Comparison of ENCODE assay signal across 8 mouse cellular contexts in genomic region chr2:61593871-61594304, GRCm38 (mm10). TPM values are rescaled to one million over a fixed set of nuclear protein-coding genes. Genes with fewer than 3 reads are reported as not detected.
DNase-seq lines count a peak whose midpoint lies in the region; ATAC-seq and TF ChIP-seq lines count a peak whose summit lies in the region.

No protein-coding gene starts in this region.

- peak; percentile 5 for DNase-seq in cerebellum, adult 9-10 months
- DNase-seq in cerebellum, adult 9-11 months: no peak
- peak; percentile 35 for DNase-seq in embryonic facial prominence, embryonic 14.5 days (ENCODE audit: low spot score)
- no peak for DNase-seq in limb, embryonic 10.5 days (ENCODE audit: low spot score)
- no peak for DNase-seq in urinary bladder, postnatal 10 days (ENCODE audit: low spot score)
- no peak for DNase-seq in right cerebral cortex, postnatal 25 days

- H3K9ac ChIP-seq in embryonic facial prominence, embryonic 14.5 days (ENCODE audit: low read depth, low read length): peak overlapping the region; percentile 75

- peak overlapping the region; percentile 78 for H3K27ac ChIP-seq in embryonic facial prominence, embryonic 14.5 days (replicated peaks; ENCODE audit: low read depth, low read length)
- peak overlapping the region; percentile 88 for H3K27ac ChIP-seq in limb, embryonic 10.5 days

- peak overlapping the region; percentile 73 for H3K4me2 ChIP-seq in embryonic facial prominence, embryonic 14.5 days (ENCODE audit: low read depth, low read length)
- peak overlapping the region; percentile 73 for H3K4me2 ChIP-seq in myocyte (ENCODE audit: low read depth)

- H3K9me3 ChIP-seq in embryonic facial prominence, embryonic 14.5 days (ENCODE audit: control insufficient read depth, low read length): no peaks in the 10 kb centered on the region
- no peaks in the 10 kb centered on the region for H3K9me3 ChIP-seq in limb, embryonic 10.5 days (replicated peaks)

- peaks cover 54% of the 10 kb centered on the region for H3K79me2 ChIP-seq in myocyte (ENCODE audit: control insufficient read depth, insufficient read depth)

- peak overlapping the region; percentile 61 for H3K4me3 ChIP-seq in embryonic facial prominence, embryonic 14.5 days (ENCODE audit: low read depth, low read length)
- peak overlapping the region; percentile 79 for H3K4me3 ChIP-seq in limb, embryonic 10.5 days
- peak overlapping the region; percentile 70 for H3K4me3 ChIP-seq in myocyte

- no peaks in the 10 kb centered on the region for H3K4me1 ChIP-seq in embryonic facial prominence, embryonic 14.5 days (ENCODE audit: control insufficient read depth, insufficient read depth, low read length)
- peaks cover 9% of the 10 kb centered on the region; the same call in 1 of the 2 replicates for H3K4me1 ChIP-seq in limb, embryonic 10.5 days

- H3K36me3 ChIP-seq in embryonic facial prominence, embryonic 14.5 days (ENCODE audit: control insufficient read depth, insufficient read depth, low read length): no peaks in the 10 kb centered on the region
- no peaks in the 10 kb centered on the region for H3K36me3 ChIP-seq in limb, embryonic 10.5 days
- no peaks in the 10 kb centered on the region for H3K36me3 ChIP-seq in myocyte (ENCODE audit: control insufficient read depth, insufficient read depth)

- peak overlapping the region; percentile 89 for H3ac ChIP-seq in myocyte (ENCODE audit: control insufficient read depth, insufficient read length)

- WGBS in embryonic facial prominence, embryonic 14.5 days: 1% methylated on average over 12 of the region's 12 CpGs
- WGBS in limb, embryonic 10.5 days: 3% methylated on average over 12 of the region's 12 CpGs

- no peaks in the 10 kb centered on the region for H3K27me3 ChIP-seq in embryonic facial prominence, embryonic 14.5 days (replicated peaks; ENCODE audit: control insufficient read depth, insufficient read depth, low read length)
- no peaks in the 10 kb centered on the region for H3K27me3 ChIP-seq in limb, embryonic 10.5 days (ENCODE audit: low read depth, poor library complexity, severe bottlenecking)
- no peaks in the 10 kb centered on the region for H3K27me3 ChIP-seq in myocyte (ENCODE audit: control insufficient read depth, insufficient read depth, insufficient read length)

- ATAC-seq in CD4-positive, CD25-positive, alpha-beta regulatory T cell, adult 4 months: peak; percentile 24
- no peak; the same call in 1 of the 2 replicates for ATAC-seq in embryonic facial prominence, embryonic 14.5 days (ENCODE audit: low read depth)

- TF ChIP-seq POLR2A in myocyte (IDR thresholded peaks at IDR 0.05; ENCODE audit: insufficient read length, low read depth): no peak

TF ChIP-seq in myocyte, 11 proteins besides CTCF, POLR2A, EP300 and RAD21:
- TF ChIP-seq SRF (IDR thresholded peaks at IDR 0.05; ENCODE audit: control insufficient read depth, insufficient read length, low read depth) (no peak), TCF12 (IDR thresholded peaks at IDR 0.05; ENCODE audit: insufficient read depth, poor library complexity, severe bottlenecking) (no peak)

RNA-seq across cellular contexts. Expression of gene Tank, which starts 15.5 kb away (rescaled TPM):
- polyA plus RNA-seq in CD4-positive, CD25-positive, alpha-beta regulatory T cell, adult 4 months (2017; shearing (Covaris generic)): 100 to 1,000 TPM; 244 to 260 TPM
- polyA plus RNA-seq in embryonic facial prominence, embryonic 14.5 days (2014; fragmentation: Nextera tagmentation; extraction: Ambion mirVana): 35.1 and 37.3 TPM in 2 replicates
- polyA plus RNA-seq in limb, embryonic 10.5 days (2016; fragmentation: Nextera tagmentation; extraction: Ambion mirVana): 23.2 and 24.1 TPM in 2 replicates
- polyA plus RNA-seq in myocyte (2012; fragmentation: generic; extraction: Trizol): 13.2 TPM

Comparison
In these comparisons a context has a peak if more than half of its experiments do, and no peak if none do; other contexts are left out.
1. DNase-seq: peak in cerebellum, adult 9-10 months (single experiment) and embryonic facial prominence, embryonic 14.5 days (single experiment); none in cerebellum, adult 9-11 months (single experiment), limb, embryonic 10.5 days (single experiment), urinary bladder, postnatal 10 days (single experiment) and right cerebral cortex, postnatal 25 days (single experiment).
2. Peak in every context shown above with its lines, with median percentiles within 50 percentile points of each other: H3K4me3 ChIP-seq.